Mouse (Mus musculus): Measurements from ENCODE around the gene Cyp4f17. TPM values are rescaled to one million over a fixed set of nuclear protein-coding genes. Genes with fewer than 3 reads are reported as not detected.
"Not testable (repeated sequence)": the region's sequence is repeated elsewhere in the genome, so short reads cannot be mapped to it uniquely, and the experiment has no call there.

Cyp4f17 gene
- polyA plus RNA-seq, 1 experiment: 1.8 TPM

- H3K4me3 ChIP-seq: no peak overlapping the region
- no peaks in the 10 kb centered on the region for H3K27me3 ChIP-seq (ENCODE audit: control insufficient read depth, insufficient read depth, insufficient read length)
- no peak for TF ChIP-seq CEBPB (IDR thresholded peaks at IDR 0.05; ENCODE audit: insufficient read depth, poor library complexity, severe bottlenecking)
- no peak for TF ChIP-seq E2F4 (IDR thresholded peaks at IDR 0.05; ENCODE audit: insufficient read depth)
- TF ChIP-seq MAX (IDR thresholded peaks at IDR 0.05; ENCODE audit: low read depth): no peak
- no peak for TF ChIP-seq POLR2A (IDR thresholded peaks at IDR 0.05; ENCODE audit: insufficient read length, low read depth)
- no peak for TF ChIP-seq MYOG (IDR thresholded peaks at IDR 0.05; ENCODE audit: control insufficient read depth in 1 of 3, insufficient read depth in 1 of 3, insufficient read length in 2 of 3, low read depth in 2 of 3)
- no peak for TF ChIP-seq USF1 (IDR thresholded peaks at IDR 0.05; ENCODE audit: low read depth)
- TF ChIP-seq POLR2AphosphoS2 (IDR thresholded peaks at IDR 0.05; ENCODE audit: insufficient read length, low read depth): no peak
- TF ChIP-seq TCF12 (IDR thresholded peaks at IDR 0.05; ENCODE audit: insufficient read depth, poor library complexity, severe bottlenecking): no peak
- TF ChIP-seq REST (IDR thresholded peaks at IDR 0.05; ENCODE audit: insufficient read depth, insufficient read length): no peak
- no peak for TF ChIP-seq TCF3 (IDR thresholded peaks at IDR 0.05; ENCODE audit: insufficient read length, low read depth)
- no peak for TF ChIP-seq MYOD1 (IDR thresholded peaks at IDR 0.05; ENCODE audit: control insufficient read depth in 1 of 3, insufficient read length in 2 of 3, low read depth in 2 of 3)
- TF ChIP-seq SRF (IDR thresholded peaks at IDR 0.05; ENCODE audit: control insufficient read depth, insufficient read length, low read depth): no peak
- no peak overlapping the region for H3ac ChIP-seq (ENCODE audit: control insufficient read depth, insufficient read length)
- no peaks in the 10 kb centered on the region for H3K36me3 ChIP-seq (ENCODE audit: control insufficient read depth, insufficient read depth)
- H3K4me2 ChIP-seq (ENCODE audit: low read depth): peak overlapping the region; percentile 24
- H3K79me2 ChIP-seq (ENCODE audit: control insufficient read depth, insufficient read depth): no peaks in the 10 kb centered on the region
Observed at GRCm38 (mm10) chr17:32528408-32529337, 22.8 kb downstream of the Cyp4f17 start.

GRCm38 (mm10) chr17:32532356-32532755 is 26.5 kb downstream of the Cyp4f17 start:
- not testable (repeated sequence) for H3K36me3 ChIP-seq (ENCODE audit: control insufficient read depth, insufficient read depth); H3ac ChIP-seq (ENCODE audit: control insufficient read depth, insufficient read length); H3K4me2 ChIP-seq (ENCODE audit: low read depth); H3K27me3 ChIP-seq (ENCODE audit: control insufficient read depth, insufficient read depth, insufficient read length); H3K79me2 ChIP-seq (ENCODE audit: control insufficient read depth, insufficient read depth); H3K4me3 ChIP-seq

GRCm38 (mm10) chr17:32534068-32534467 is 28.2 kb downstream of the Cyp4f17 start:
- H3K4me2 ChIP-seq (ENCODE audit: low read depth): no peak overlapping the region
- H3K79me2 ChIP-seq (ENCODE audit: control insufficient read depth, insufficient read depth): no peaks in the 10 kb centered on the region
- TF ChIP-seq MYOD1 (IDR thresholded peaks at IDR 0.05; ENCODE audit: control insufficient read depth in 1 of 3, insufficient read length in 2 of 3, low read depth in 2 of 3): no peak
- TF ChIP-seq USF1 (IDR thresholded peaks at IDR 0.05; ENCODE audit: low read depth): no peak
- TF ChIP-seq MYOG (IDR thresholded peaks at IDR 0.05; ENCODE audit: control insufficient read depth in 1 of 3, insufficient read depth in 1 of 3, insufficient read length in 2 of 3, low read depth in 2 of 3): no peak
- no peak for TF ChIP-seq SRF (IDR thresholded peaks at IDR 0.05; ENCODE audit: control insufficient read depth, insufficient read length, low read depth)
- no peak for TF ChIP-seq E2F4 (IDR thresholded peaks at IDR 0.05; ENCODE audit: insufficient read depth)
- no peak for TF ChIP-seq POLR2AphosphoS2 (IDR thresholded peaks at IDR 0.05; ENCODE audit: insufficient read length, low read depth)
- no peak for TF ChIP-seq REST (IDR thresholded peaks at IDR 0.05; ENCODE audit: insufficient read depth, insufficient read length)
- TF ChIP-seq TCF3 (IDR thresholded peaks at IDR 0.05; ENCODE audit: insufficient read length, low read depth): no peak
- TF ChIP-seq CEBPB (IDR thresholded peaks at IDR 0.05; ENCODE audit: insufficient read depth, poor library complexity, severe bottlenecking): no peak
- TF ChIP-seq POLR2A (IDR thresholded peaks at IDR 0.05; ENCODE audit: insufficient read length, low read depth): no peak
- no peak for TF ChIP-seq TCF12 (IDR thresholded peaks at IDR 0.05; ENCODE audit: insufficient read depth, poor library complexity, severe bottlenecking)
- TF ChIP-seq MAX (IDR thresholded peaks at IDR 0.05; ENCODE audit: low read depth): no peak
- no peaks in the 10 kb centered on the region for H3K36me3 ChIP-seq (ENCODE audit: control insufficient read depth, insufficient read depth)
- no peaks in the 10 kb centered on the region for H3K27me3 ChIP-seq (ENCODE audit: control insufficient read depth, insufficient read depth, insufficient read length)
- no peak overlapping the region for H3ac ChIP-seq (ENCODE audit: control insufficient read depth, insufficient read length)
- no peak overlapping the region for H3K4me3 ChIP-seq

- Histone ChIP-seq H3K4me3 (peak within 1 kb of the TSS; percentile 25), H3ac (ENCODE audit: control insufficient read depth, insufficient read length) (peak within 1 kb of the TSS; percentile 38), H3K4me2 (ENCODE audit: low read depth) (peak within 1 kb of the TSS; percentile 90)
- not testable (repeated sequence) for H3K79me2 ChIP-seq (ENCODE audit: control insufficient read depth, insufficient read depth); H3K36me3 ChIP-seq (ENCODE audit: control insufficient read depth, insufficient read depth); H3K27me3 ChIP-seq (ENCODE audit: control insufficient read depth, insufficient read depth, insufficient read length)
- TF ChIP-seq POLR2A (IDR thresholded peaks at IDR 0.05; ENCODE audit: insufficient read length, low read depth) (peak; percentile 41), POLR2AphosphoS2 (IDR thresholded peaks at IDR 0.05; ENCODE audit: insufficient read length, low read depth) (peak; percentile 41)
Observed at GRCm38 (mm10) chr17:32536051-32536866, 30.4 kb downstream of the Cyp4f17 start, which contains the start of gene Cyp4f16. Cyp4f16 (plus strand) TSS chr17:32536558.

GRCm38 (mm10) chr17:32536867-32537250 is 31.0 kb downstream of the Cyp4f17 start:
- H3K36me3 ChIP-seq (ENCODE audit: control insufficient read depth, insufficient read depth): no peaks in the 10 kb centered on the region
- peak overlapping the region; percentile 38 for H3ac ChIP-seq (ENCODE audit: control insufficient read depth, insufficient read length)
- H3K27me3 ChIP-seq (ENCODE audit: control insufficient read depth, insufficient read depth, insufficient read length): no peaks in the 10 kb centered on the region
- TF ChIP-seq SRF (IDR thresholded peaks at IDR 0.05; ENCODE audit: control insufficient read depth, insufficient read length, low read depth) (no peak), TCF12 (IDR thresholded peaks at IDR 0.05; ENCODE audit: insufficient read depth, poor library complexity, severe bottlenecking) (no peak), REST (IDR thresholded peaks at IDR 0.05; ENCODE audit: insufficient read depth, insufficient read length) (no peak), POLR2A (IDR thresholded peaks at IDR 0.05; ENCODE audit: insufficient read length, low read depth) (no peak), MYOG (IDR thresholded peaks at IDR 0.05; ENCODE audit: control insufficient read depth in 1 of 3, insufficient read depth in 1 of 3, insufficient read length in 2 of 3, low read depth in 2 of 3) (no peak), CEBPB (IDR thresholded peaks at IDR 0.05; ENCODE audit: insufficient read depth, poor library complexity, severe bottlenecking) (no peak), E2F4 (IDR thresholded peaks at IDR 0.05; ENCODE audit: insufficient read depth) (no peak), MYOD1 (IDR thresholded peaks at IDR 0.05; ENCODE audit: control insufficient read depth in 1 of 3, insufficient read length in 2 of 3, low read depth in 2 of 3) (no peak), USF1 (IDR thresholded peaks at IDR 0.05; ENCODE audit: low read depth) (no peak), MAX (IDR thresholded peaks at IDR 0.05; ENCODE audit: low read depth) (no peak), POLR2AphosphoS2 (IDR thresholded peaks at IDR 0.05; ENCODE audit: insufficient read length, low read depth) (no peak)
- no peaks in the 10 kb centered on the region for H3K79me2 ChIP-seq (ENCODE audit: control insufficient read depth, insufficient read depth)
- H3K4me3 ChIP-seq: peak overlapping the region; percentile 25
- peak overlapping the region; percentile 90 for H3K4me2 ChIP-seq (ENCODE audit: low read depth)

GRCm38 (mm10) chr17:32544792-32545191 is 38.9 kb downstream of the Cyp4f17 start:
- H3K79me2 ChIP-seq (ENCODE audit: control insufficient read depth, insufficient read depth); H3ac ChIP-seq (ENCODE audit: control insufficient read depth, insufficient read length); H3K4me2 ChIP-seq (ENCODE audit: low read depth); H3K27me3 ChIP-seq (ENCODE audit: control insufficient read depth, insufficient read depth, insufficient read length); H3K4me3 ChIP-seq; H3K36me3 ChIP-seq (ENCODE audit: control insufficient read depth, insufficient read depth): not testable (repeated sequence)

GRCm38 (mm10) chr17:32550377-32550776 is 44.5 kb downstream of the Cyp4f17 start:
- H3ac ChIP-seq (ENCODE audit: control insufficient read depth, insufficient read length); H3K4me3 ChIP-seq; H3K4me2 ChIP-seq (ENCODE audit: low read depth); H3K27me3 ChIP-seq (ENCODE audit: control insufficient read depth, insufficient read depth, insufficient read length); H3K79me2 ChIP-seq (ENCODE audit: control insufficient read depth, insufficient read depth); H3K36me3 ChIP-seq (ENCODE audit: control insufficient read depth, insufficient read depth): not testable (repeated sequence)
